Comparison of ENCODE assay signal across 10 mouse cellular contexts in the genomic region with DNA sequence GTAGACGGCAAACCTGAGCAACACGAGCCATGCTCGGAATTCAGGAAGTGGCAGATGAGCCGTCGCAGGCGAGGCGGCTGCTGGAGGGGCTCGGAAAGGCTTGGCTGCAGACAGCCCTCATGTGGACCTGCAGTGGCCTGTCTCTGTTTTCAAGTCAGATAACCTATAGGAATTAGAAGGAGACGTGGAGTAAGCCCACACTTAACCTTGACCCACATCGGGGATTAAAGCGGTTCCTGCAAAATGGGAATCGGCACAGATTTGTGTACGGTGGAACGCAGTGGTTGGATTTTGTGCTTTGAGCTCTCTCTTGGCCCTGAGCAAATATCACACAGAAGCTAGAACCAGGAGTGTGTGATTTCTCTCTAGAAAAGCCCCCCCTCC.
DNase-seq lines count a peak whose midpoint lies in the region; ATAC-seq and TF ChIP-seq lines count a peak whose summit lies in the region.
"Had no signal": no experiment of that assay in that cellular context is flagged by ENCODE, and none has a peak within 500 bp of the region (broad histone marks: within the 10 kb centered on the region; RNA-seq: fewer than 3 reads in every experiment).

No protein-coding gene starts in this region.

- H3K9me3 ChIP-seq in kidney, postnatal 0 days (replicated peaks; ENCODE audit: low read length) = no peaks in the 10 kb centered on the region
- H3K9me3 ChIP-seq in hindbrain, embryonic 13.5 days = no peaks in the 10 kb centered on the region
- H3K9me3 ChIP-seq: hindbrain, embryonic 12.5 days had no signal

- H3K27ac ChIP-seq in kidney, postnatal 0 days = no peak overlapping the region
- no peak overlapping the region for H3K27ac ChIP-seq in hindbrain, embryonic 13.5 days
- H3K27ac ChIP-seq: hindbrain, embryonic 12.5 days had no signal

- H3K9ac ChIP-seq in kidney, postnatal 0 days (ENCODE audit: low read depth, low read length) = no peak overlapping the region
- no peak overlapping the region for H3K9ac ChIP-seq in hindbrain, embryonic 13.5 days
- H3K9ac ChIP-seq: hindbrain, embryonic 12.5 days had no signal

- H3K27me3 ChIP-seq in kidney, postnatal 0 days (ENCODE audit: insufficient read depth, low read length) = no peaks in the 10 kb centered on the region; the same call in 1 of the 2 replicates
- no peaks in the 10 kb centered on the region for H3K27me3 ChIP-seq in hindbrain, embryonic 13.5 days
- H3K27me3 ChIP-seq: hindbrain, embryonic 12.5 days had no signal

- peaks cover 5% of the 10 kb centered on the region; the same call in 1 of the 2 replicates for H3K4me1 ChIP-seq in kidney, postnatal 0 days (replicated peaks; ENCODE audit: insufficient read depth, low read length)
- H3K4me1 ChIP-seq in hindbrain, embryonic 13.5 days (replicated peaks) = 0 out of 2 replicates have a peak, but pooled peaks cover 2% of the 10 kb centered on the region
- H3K4me1 ChIP-seq: hindbrain, embryonic 12.5 days had no signal

- TF ChIP-seq CTCF in kidney, postnatal 0 days (IDR thresholded peaks at IDR 0.05; ENCODE audit: low read depth) = no peak

- H3K36me3 ChIP-seq in kidney, postnatal 0 days (ENCODE audit: insufficient read depth, low read length) = no peaks in the 10 kb centered on the region
- H3K36me3 ChIP-seq in hindbrain, embryonic 13.5 days = no peaks in the 10 kb centered on the region
- H3K36me3 ChIP-seq: hindbrain, embryonic 12.5 days had no signal

- 11% methylated on average over 14 of the region's 14 CpGs for WGBS in kidney, postnatal 0 days
- WGBS in hindbrain, embryonic 13.5 days = 76% methylated on average over 14 of the region's 14 CpGs

- DNase-seq in embryo, embryonic 10 days (ENCODE audit: low spot score) = peak; percentile 17
- no peak for DNase-seq in embryo, embryonic 9.5 days (ENCODE audit: extremely low spot score)
- DNase-seq in kidney, postnatal 0 days (ENCODE audit: low spot score) = peak; percentile 25
- no peak for DNase-seq in kidney, postnatal 14 days
- peak; percentile 18 for DNase-seq in thymus, postnatal 4 days
- no peak for DNase-seq in thymus, postnatal 25 days
- no peak for DNase-seq in spleen, postnatal 14 days (ENCODE audit: low spot score in 2 of 2)
- DNase-seq: cerebellum, adult 2 months had no signal

- peak overlapping the region; percentile 45 for H3K4me2 ChIP-seq in kidney, postnatal 0 days (ENCODE audit: low read length)
- H3K4me2 ChIP-seq in hindbrain, embryonic 13.5 days = no peak overlapping the region
- H3K4me2 ChIP-seq: hindbrain, embryonic 12.5 days had no signal

- no peak for ATAC-seq in kidney, postnatal 0 days (replicated peaks; ENCODE audit: low FRiP score, low read depth)
- ATAC-seq in hindbrain, embryonic 13.5 days (ENCODE audit: low FRiP score) = no peak

- H3K4me3 ChIP-seq in kidney, postnatal 0 days (replicated peaks; ENCODE audit: low read depth, low read length) = peak overlapping the region; percentile 7; the same call in 1 of the 2 replicates
- H3K4me3 ChIP-seq in hindbrain, embryonic 13.5 days = no peak overlapping the region
- H3K4me3 ChIP-seq: hindbrain, embryonic 12.5 days had no signal

Comparison
In these comparisons a context has a peak if more than half of its experiments do, and no peak if none do; other contexts are left out.
1. DNase-seq: peak in embryo, embryonic 10 days (single experiment), kidney, postnatal 0 days (single experiment) and thymus, postnatal 4 days (single experiment); none in embryo, embryonic 9.5 days (single experiment), kidney, postnatal 14 days (single experiment), thymus, postnatal 25 days (single experiment) and spleen, postnatal 14 days (0 of 2).